Mouse (Mus musculus) hindbrain, embryonic 12.5 days (tissue): ENCODE measurements at regions not wholly inside any gene's neighbourhood (a gene's known extent, or its start where the extent isn't known, plus 50 kb on each side); places are given as distances from the start of the nearest gene placed in this dataset.
"Not testable (repeated sequence)": the region's sequence is repeated elsewhere in the genome, so short reads cannot be mapped to it uniquely, and the experiment has no call there.

Experiments used
- ATAC-seq: fragments of 200-750 bp; cut with Nextera tagmentation; 2 replicates; pipeline ENCODE4 v1.8.0; 2017; ENCODE audit warnings: moderate TSS enrichment; ENCODE audit not compliant: low FRiP score
- H3K27ac ChIP-seq: fragments of 300-500 bp; sonication (generic); 2 replicates; pipeline ENCODE4 v1.5.1; 2016; ENCODE audit warnings: mild to moderate bottlenecking
- H3K27me3 ChIP-seq: fragments of 300-500 bp; sonication (generic); 2 replicates; pipeline ENCODE4 v1.6.1; 2016; ENCODE audit warnings: mild to moderate bottlenecking
- H3K36me3 ChIP-seq: fragments of 300-500 bp; sonication (generic); 2 replicates; pipeline ENCODE4 v1.6.1; 2016; ENCODE audit warnings: mild to moderate bottlenecking
- H3K4me1 ChIP-seq: fragments of 300-500 bp; sonication (generic); 2 replicates; pipeline ENCODE4 v1.6.1; 2016
- H3K4me2 ChIP-seq: fragments of 300-500 bp; sonication (generic); replicated peaks from 2 replicates; pipeline ENCODE4 v1.6.1; 2016; ENCODE audit warnings: mild to moderate bottlenecking
- H3K4me3 ChIP-seq: fragments of 300-500 bp; sonication (generic); 2 replicates; pipeline ENCODE4 v1.5.1; 2016; ENCODE audit warnings: mild to moderate bottlenecking
- H3K9ac ChIP-seq: fragments of 300-500 bp; sonication (generic); 2 replicates; pipeline ENCODE4 v1.6.1; 2016; ENCODE audit warnings: mild to moderate bottlenecking, moderate library complexity
- H3K9me3 ChIP-seq: fragments of 300-500 bp; sonication (generic); replicated peaks from 2 replicates; pipeline ENCODE4 v1.6.1; 2016; ENCODE audit warnings: mild to moderate bottlenecking
- WGBS: fragments of 180-500 bp; shearing (Covaris S2); methylation state at CpG from one replicate; pipeline ENCODE4 v1.1.7; 2016; 5-methylcytosine and 5-hydroxymethylcytosine counted together

- Histone ChIP-seq H3K9me3 (no peaks in the 10 kb centered on the region), H3K27ac (no peak overlapping the region), H3K27me3 (no peaks in the 10 kb centered on the region), H3K4me3 (no peak overlapping the region), H3K4me1 (no peaks in the 10 kb centered on the region), H3K36me3 (no peaks in the 10 kb centered on the region), H3K4me2 (no peak overlapping the region), H3K9ac (no peak overlapping the region)
- WGBS, result 90% methylated on average over 4 of the region's 4 CpGs
- no peak for ATAC-seq
Observed at GRCm38 (mm10) chr12:11037951-11038350, 112.9 kb downstream of the Kcns3 start.

DNA sequence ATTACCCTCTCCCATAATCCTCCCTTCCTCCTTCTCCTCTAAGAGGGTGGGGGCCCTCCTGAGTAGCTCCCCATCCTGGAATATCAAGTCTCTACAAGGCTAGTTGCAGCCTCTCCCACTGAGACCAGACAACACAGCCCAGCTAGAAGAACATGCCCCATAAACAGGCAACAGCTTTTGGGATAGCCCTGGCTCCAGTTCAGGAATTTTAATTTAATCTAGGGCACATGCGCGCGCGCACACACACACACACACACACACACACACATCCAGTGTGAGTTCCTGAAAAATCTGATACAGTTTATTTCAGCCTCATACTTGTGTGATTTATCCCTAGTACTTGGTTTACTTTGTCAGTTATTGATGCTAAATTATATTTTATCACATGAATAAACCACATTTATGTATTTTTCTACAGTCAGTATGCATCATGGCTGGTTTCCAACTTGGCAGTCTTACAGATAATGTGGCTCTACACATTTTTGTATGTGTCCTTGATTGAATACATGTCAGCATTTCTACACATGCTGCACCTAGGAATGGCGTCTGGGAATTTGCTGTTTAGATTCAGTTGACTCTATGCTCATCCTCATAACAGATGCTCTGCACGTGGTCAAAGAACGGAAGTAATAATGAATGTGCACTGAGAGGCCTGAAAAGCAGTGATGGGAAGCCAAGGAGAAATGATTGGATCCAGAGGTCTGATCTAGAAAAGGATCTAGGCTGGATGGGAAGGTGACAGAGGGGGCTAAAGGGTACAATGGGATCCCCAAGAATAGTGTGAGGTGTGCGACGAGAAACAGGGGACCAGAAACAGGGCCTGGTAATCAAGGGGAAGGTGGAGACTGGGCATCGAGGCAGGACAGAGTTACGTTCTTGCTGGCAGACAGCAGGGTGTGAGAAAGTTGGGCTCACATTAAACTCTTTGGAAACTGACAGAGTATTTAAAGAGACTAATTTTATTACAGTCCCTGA, 130.0 kb downstream of the Kcns3 start:
- Histone ChIP-seq H3K9me3 (no peaks in the 10 kb centered on the region), H3K27me3 (no peaks in the 10 kb centered on the region), H3K4me3 (no peak overlapping the region), H3K9ac (no peak overlapping the region), H3K36me3 (no peaks in the 10 kb centered on the region), H3K4me1 (no peaks in the 10 kb centered on the region), H3K4me2 (no peak overlapping the region), H3K27ac (no peak overlapping the region)
- 92% methylated on average over 11 of the region's 11 CpGs for WGBS
- no peak for ATAC-seq

- H3K36me3 ChIP-seq, result no peaks in the 10 kb centered on the region
- 67% methylated on average over 1 of the region's 1 CpGs for WGBS
- no peaks in the 10 kb centered on the region for H3K9me3 ChIP-seq
- H3K4me2 ChIP-seq, result no peak overlapping the region
- no peak overlapping the region for H3K27ac ChIP-seq
- ATAC-seq, result no peak
- no peaks in the 10 kb centered on the region for H3K4me1 ChIP-seq
- H3K4me3 ChIP-seq, result no peak overlapping the region
- no peak overlapping the region for H3K9ac ChIP-seq
- no peaks in the 10 kb centered on the region for H3K27me3 ChIP-seq
Observed at GRCm38 (mm10) chr12:11011159-11011558, 139.7 kb downstream of the Kcns3 start.

DNA sequence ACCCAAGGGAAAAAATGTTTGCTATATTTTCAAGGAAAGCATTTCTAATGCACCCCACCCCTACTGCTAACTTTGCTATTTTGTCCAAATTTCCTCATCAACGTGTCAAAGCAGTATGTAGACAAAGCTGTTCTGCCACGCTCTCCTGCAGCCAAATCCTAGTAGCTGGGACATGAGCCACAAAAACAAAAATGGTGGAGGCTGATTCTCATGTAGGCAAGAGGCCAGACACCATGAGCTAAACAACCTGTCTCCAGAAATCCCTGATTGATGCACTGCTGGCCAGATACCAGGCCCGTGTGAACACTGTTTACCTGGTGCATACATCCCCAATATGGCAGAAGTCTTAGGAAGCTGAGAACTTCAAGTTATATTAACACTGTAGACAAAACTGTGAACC, 166.6 kb downstream of the Kcns3 start:
- Histone ChIP-seq H3K4me2 (no peak overlapping the region), H3K4me1 (no peaks in the 10 kb centered on the region), H3K9me3 (no peaks in the 10 kb centered on the region), H3K4me3 (no peak overlapping the region), H3K27me3 (no peaks in the 10 kb centered on the region), H3K9ac (no peak overlapping the region), H3K36me3 (no peaks in the 10 kb centered on the region), H3K27ac (no peak overlapping the region)
- 85% methylated on average over 3 of the region's 3 CpGs for WGBS
- no peak for ATAC-seq

DNA sequence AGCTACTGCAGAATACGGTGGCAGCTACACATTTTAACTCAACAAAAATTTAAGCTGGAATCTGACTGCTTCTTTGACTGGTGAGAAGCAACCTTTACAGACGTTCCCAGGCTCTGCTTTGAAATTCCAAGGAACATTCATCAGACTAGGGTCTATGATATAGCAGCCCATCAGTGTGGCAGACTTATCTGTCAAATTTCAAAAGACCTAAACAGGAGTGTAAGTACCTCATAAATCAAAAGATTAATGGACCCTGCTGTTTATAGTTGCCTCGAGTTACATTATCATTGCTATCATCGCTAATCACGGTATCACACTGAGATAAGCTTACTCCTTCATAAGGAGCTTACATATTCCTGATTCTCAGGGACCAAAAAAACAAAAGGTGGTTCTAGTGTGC, 201.7 kb downstream of the Kcns3 start:
- Histone ChIP-seq H3K4me3 (no peak overlapping the region), H3K9me3 (no peaks in the 10 kb centered on the region), H3K4me2 (no peak overlapping the region), H3K9ac (no peak overlapping the region), H3K4me1 (no peaks in the 10 kb centered on the region), H3K27ac (no peak overlapping the region), H3K27me3 (no peaks in the 10 kb centered on the region), H3K36me3 (no peaks in the 10 kb centered on the region)
- 58% methylated on average over 5 of the region's 5 CpGs for WGBS
- no peak for ATAC-seq

- H3K27me3 ChIP-seq, result no peaks in the 10 kb centered on the region
Observed at GRCm38 (mm10) chr12:10941064-10941463, 209.8 kb downstream of the Kcns3 start.

DNA sequence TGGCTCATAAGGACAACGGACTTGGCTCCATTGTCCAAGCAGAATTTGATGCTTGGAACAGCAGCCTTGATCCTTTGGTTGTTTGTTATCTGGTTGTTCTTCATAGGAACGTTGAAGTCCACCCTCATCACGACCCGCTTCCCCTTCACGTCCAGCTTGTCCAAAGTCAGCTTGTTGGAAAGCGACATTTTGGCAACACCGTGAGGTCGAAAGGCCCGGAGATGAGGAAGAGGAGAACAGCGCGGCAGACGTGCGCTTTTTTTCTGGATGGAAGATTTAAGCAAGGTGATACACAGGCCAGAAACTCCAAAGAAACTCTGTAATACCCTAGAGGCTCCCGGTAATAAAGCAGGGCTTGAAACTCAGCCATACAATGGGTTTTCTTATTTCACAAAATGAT, 250.8 kb downstream of the Kcns3 start:
- H3K27ac ChIP-seq, ATAC-seq: not testable (repeated sequence)
- WGBS, result 97% methylated on average over 10 of the region's 14 CpGs

More at GRCm38 (mm10) chr12:10941064-10941463, 209.8 kb downstream of the Kcns3 start:
- Histone ChIP-seq H3K9ac (no peak overlapping the region), H3K36me3 (no peaks in the 10 kb centered on the region), H3K4me2 (no peak overlapping the region), H3K27ac (no peak overlapping the region), H3K4me1 (no peaks in the 10 kb centered on the region), H3K4me3 (no peak overlapping the region), H3K9me3 (no peaks in the 10 kb centered on the region)
- WGBS, result 86% methylated on average over 3 of the region's 3 CpGs
- no peak for ATAC-seq

GRCm38 (mm10) chr12:10878791-10879190, 272.1 kb downstream of the Kcns3 start:
- H3K4me3 ChIP-seq, result no peak overlapping the region
- H3K9ac ChIP-seq, result no peak overlapping the region
- H3K27ac ChIP-seq, result no peak overlapping the region
- no peaks in the 10 kb centered on the region for H3K36me3 ChIP-seq
- H3K4me2 ChIP-seq, result no peak overlapping the region
- ATAC-seq, result no peak
- H3K4me1 ChIP-seq, result no peaks in the 10 kb centered on the region
- peaks cover 8% of the 10 kb centered on the region for H3K27me3 ChIP-seq
- no peaks in the 10 kb centered on the region for H3K9me3 ChIP-seq

More for the DNA sequence above, 250.8 kb downstream of the Kcns3 start:
- H3K4me2 ChIP-seq, H3K9me3 ChIP-seq, H3K36me3 ChIP-seq, H3K9ac ChIP-seq, H3K27me3 ChIP-seq, H3K4me3 ChIP-seq, H3K4me1 ChIP-seq: not testable (repeated sequence)

DNA sequence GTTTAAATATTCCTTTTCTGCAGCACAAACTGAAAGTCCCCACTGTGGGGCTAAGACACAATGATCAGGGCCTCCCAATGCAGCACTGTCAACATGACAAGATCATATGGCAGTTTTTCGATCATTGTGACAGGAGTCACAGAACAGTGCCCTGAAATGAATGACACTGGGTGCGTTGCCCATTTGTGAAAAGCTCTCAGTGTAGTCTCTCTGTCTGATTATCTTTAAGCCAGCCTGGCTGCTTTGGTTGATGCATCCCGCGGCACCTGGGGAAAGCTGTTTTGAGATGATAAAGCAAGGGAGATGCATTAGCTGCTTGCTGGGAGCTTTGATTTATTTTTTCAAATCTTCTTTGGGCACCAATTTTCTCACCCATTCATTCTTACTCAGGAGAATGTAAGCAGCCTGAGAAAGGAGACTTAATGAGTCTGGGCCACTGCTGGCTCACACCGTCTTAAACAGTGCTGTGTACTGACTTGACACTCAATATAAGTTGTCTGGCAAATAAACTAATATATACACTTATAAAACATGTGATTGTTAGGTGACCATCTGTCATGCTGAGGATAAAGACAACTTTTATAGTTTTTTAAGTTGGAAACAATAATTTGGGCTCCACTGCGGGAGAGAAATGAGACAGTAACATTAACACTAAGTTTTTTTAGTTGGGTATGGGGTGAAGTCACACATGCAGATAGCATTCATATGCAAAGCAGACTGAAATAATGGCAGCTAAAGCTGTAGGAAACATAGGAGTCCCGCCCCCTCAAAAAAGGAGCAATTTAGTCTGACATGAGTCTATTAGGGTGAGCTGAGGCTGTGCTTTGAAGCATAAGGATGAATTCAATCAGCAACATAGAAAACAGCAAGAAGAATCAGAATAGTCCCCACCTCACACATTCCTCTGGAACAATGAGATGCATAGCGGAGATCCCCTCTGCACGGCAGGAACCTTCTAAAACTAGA, 276.0 kb downstream of the Kcns3 start:
- Histone ChIP-seq H3K9me3 (no peaks in the 10 kb centered on the region), H3K27ac (no peak overlapping the region), H3K4me1 (no peaks in the 10 kb centered on the region), H3K4me2 (no peak overlapping the region), H3K27me3 (peaks cover 27% of the 10 kb centered on the region), H3K36me3 (no peaks in the 10 kb centered on the region), H3K4me3 (no peak overlapping the region), H3K9ac (no peak overlapping the region)
- WGBS, result 40% methylated on average over 9 of the region's 9 CpGs
- ATAC-seq, result peak; percentile 74

GRCm38 (mm10) chr12:10873716-10874401, 277.0 kb downstream of the Kcns3 start:
- ATAC-seq, result no peak
- WGBS, result 86% methylated on average over 4 of the region's 4 CpGs

GRCm38 (mm10) chr12:10867674-10868635, 282.9 kb downstream of the Kcns3 start:
- H3K4me1 ChIP-seq, result no peaks in the 10 kb centered on the region

More at GRCm38 (mm10) chr12:10873716-10874401, 277.0 kb downstream of the Kcns3 start:
- Histone ChIP-seq H3K27ac (no peak overlapping the region), H3K9me3 (no peaks in the 10 kb centered on the region), H3K4me2 (no peak overlapping the region), H3K27me3 (peaks cover 27% of the 10 kb centered on the region), H3K4me1 (no peaks in the 10 kb centered on the region), H3K9ac (no peak overlapping the region), H3K4me3 (no peak overlapping the region), H3K36me3 (no peaks in the 10 kb centered on the region)

More at GRCm38 (mm10) chr12:10867674-10868635, 282.9 kb downstream of the Kcns3 start:
- H3K27ac ChIP-seq, result no peak overlapping the region
- no peaks in the 10 kb centered on the region for H3K36me3 ChIP-seq
- no peak overlapping the region for H3K9ac ChIP-seq
- no peak overlapping the region for H3K4me3 ChIP-seq
- WGBS, result 73% methylated on average over 15 of the region's 15 CpGs
- no peak overlapping the region for H3K4me2 ChIP-seq
- ATAC-seq, result 0 out of 2 replicates have a peak, but pooled peaks have one; percentile 26
- H3K9me3 ChIP-seq, result no peaks in the 10 kb centered on the region
- peaks cover 17% of the 10 kb centered on the region for H3K27me3 ChIP-seq
